Mouse (Mus musculus): Measurements from ENCODE around the gene Nek9. TPM values are rescaled to one million over a fixed set of nuclear protein-coding genes. Genes with fewer than 3 reads are reported as not detected.
A peak's percentile ranks its signal among the peaks of the same experiment; 100 is the strongest.

Nek9 gene
- 10 to 100 TPM; 39.8 to 42.3 (median 41.1) TPM for total RNA-seq (2022)

DNA sequence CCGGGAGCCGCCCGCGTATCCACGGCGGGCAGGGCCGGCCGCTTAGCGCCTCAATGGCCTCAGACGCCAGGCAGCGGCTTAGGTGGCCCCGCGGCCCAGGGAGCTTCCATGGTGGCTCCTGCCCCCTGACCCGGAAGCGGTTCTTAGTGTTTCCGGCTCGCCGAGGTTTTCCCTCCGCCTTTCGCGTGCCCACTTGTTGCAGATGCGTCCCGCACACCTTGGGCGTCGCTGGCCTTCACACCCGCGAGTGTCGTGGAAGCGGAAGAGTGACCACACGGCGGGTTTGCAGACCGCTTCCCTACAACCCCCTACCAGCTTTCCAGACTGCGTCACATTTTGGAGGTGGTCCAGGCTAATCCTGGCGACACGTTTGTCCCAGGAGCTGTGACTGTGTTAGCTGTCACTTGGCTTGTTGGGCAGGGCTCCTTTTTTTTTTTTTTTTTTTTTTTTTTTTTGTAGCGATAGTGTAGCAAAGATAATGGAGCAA lies at the start of gene Nek9:
TSS of gene Nek9 (minus strand) at position 120 of the 487 bp plus-strand sequence.
- DNase-seq (ENCODE audit: low spot score in 2 of 2), result peak; percentile 86 to 92

GRCm38 (mm10) chr12:85385995-85386375 lies 46.8 kb upstream of the Nek9 start:
- DNase-seq (ENCODE audit: low spot score in 2 of 2), result no peak

GRCm38 (mm10) chr12:85385329-85385994 lies 46.3 kb upstream of the Nek9 start:
- DNase-seq (ENCODE audit: low spot score in 2 of 2), result no peak

- no peak for DNase-seq (ENCODE audit: low spot score in 2 of 2)
Observed at GRCm38 (mm10) chr12:85382761-85383680, 43.9 kb upstream of the Nek9 start.

DNA sequence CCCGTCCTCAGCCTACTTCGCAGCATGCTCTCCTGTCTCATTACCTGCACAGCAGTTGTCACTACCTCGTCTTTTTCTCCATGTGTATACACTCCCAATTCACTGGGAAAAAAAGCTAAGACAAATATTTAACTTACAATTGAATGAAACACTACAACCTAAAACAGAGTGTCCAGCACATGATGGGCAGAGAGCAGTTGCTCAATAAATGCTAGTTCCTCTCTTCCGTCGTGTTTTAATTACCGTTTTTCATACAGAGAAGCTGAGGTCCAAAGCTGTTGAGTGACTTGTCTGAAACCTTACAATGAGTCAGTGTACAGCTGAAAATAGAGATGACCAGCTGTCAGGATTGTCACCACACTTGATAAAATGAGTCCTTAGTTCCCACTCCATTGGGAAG lies 42.4 kb upstream of the Nek9 start:
- DNase-seq (ENCODE audit: low spot score in 2 of 2), result no peak

DNA sequence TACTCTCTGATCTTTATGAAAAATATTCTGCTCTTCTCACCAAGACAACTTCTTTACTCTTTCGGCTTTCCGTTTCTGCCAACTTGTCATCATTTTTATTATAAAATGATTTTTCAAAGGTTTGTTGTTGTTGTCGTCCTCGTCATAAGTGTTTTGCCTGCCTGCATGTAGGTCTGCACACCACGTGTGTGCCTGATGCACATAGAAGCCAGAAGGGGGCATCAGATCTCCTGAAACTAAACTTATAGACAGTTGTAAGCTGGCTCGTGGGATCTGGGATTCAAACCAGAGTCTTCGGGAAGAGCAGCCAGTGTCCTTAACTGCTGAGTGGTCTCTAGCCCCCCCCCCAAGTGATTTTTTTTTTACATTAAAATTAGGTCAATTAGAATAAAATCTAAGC lies 41.8 kb upstream of the Nek9 start:
- DNase-seq (ENCODE audit: low spot score in 2 of 2), result no peak

- DNase-seq (ENCODE audit: low spot score in 2 of 2), result no peak
Observed at GRCm38 (mm10) chr12:85380308-85380707, 41.1 kb upstream of the Nek9 start.

- DNase-seq (ENCODE audit: low spot score in 2 of 2), result no peak
Observed at GRCm38 (mm10) chr12:85378271-85378670, 39.1 kb upstream of the Nek9 start.

DNA sequence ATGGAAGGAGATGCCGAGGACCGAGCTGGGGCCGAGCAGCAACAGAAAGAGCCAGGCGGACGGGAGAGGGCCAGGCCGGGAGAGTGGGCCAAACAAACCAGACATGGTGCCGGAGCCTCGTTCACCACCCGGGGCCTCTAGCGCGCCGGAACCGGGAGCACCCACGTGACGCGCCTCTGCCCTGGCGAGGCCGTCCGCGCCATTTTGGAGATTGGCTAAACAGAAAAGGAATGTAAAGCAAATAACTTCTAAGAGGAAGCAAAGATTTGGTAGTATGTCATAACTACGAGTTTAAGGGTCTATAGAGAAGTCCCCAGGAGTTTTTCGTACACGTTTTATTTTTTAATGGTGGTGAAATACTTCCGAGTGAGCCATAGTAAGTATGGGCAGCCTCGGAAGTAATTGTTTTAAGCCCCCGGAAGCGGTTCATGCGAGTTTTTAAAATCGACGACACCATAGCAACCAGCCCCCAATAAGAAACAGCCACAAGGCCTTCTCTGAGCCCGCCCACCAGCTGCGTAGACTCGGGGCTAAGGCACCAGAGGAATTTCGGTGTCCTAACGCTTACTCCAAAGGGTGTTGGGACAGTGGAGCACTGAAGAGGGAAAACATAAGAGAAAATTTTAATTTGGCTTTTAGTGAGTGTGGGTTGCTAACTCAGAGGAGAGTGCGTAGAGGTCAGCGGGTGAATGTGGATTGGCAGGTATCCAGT lies 35.6 kb upstream of the Nek9 start, which contains the start of gene Tmed10:
TSS of gene Tmed10 (minus strand) at position 287 of the 712 bp plus-strand sequence.
- peak; percentile 88 to 92 for DNase-seq (ENCODE audit: low spot score in 2 of 2)

DNA sequence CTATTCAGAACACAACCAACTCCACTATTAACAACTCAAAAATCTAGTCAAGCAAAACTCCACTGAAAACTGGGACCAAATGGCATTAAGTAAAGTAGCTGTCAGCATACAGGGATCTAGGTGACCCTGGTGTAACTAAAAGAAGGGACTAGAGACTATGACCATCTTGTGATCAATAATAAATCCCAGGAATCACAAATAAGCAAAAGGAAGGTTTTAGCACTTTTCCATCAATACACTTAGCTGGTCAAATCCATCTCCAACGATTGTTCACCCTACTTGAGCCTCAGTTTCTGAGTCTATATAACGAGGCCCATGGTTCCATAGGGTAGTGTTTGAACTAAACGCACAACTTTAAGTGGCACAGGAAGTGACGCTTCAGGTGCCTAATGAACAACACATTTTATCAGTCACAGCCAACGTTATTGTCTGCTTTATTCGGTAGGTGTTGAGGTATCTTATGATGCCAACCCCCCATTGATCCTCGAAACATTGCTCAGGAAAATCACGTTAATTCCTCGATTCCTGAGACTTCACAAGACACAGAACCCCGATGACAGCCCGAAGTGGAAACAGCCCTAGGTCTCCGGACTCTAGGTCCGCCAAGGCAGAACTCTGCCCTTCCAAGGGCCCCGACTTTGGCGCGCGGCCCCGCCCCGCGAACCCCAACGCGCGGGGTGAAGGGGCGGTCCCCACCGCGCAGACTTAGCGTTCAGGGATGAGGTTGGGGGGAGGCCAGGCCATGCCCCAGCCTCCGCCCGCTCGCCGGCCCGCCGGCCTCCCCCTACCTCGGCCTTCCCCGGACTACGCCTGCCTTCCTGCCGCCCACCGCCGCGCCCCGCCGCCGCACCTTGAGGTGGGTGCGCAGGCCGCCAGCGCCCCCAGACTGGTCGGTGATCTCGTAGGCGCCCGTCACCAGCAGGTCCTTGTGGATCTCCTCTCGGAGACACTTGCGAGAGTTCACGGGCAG lies 34.7 kb upstream of the Nek9 start:
- peak; percentile 24 to 53 for DNase-seq (ENCODE audit: low spot score in 2 of 2)

GRCm38 (mm10) chr12:85372068-85372665 lies 33.0 kb upstream of the Nek9 start:
- DNase-seq (ENCODE audit: low spot score in 2 of 2), result no peak

- DNase-seq (ENCODE audit: low spot score in 2 of 2), result no peak
Observed at GRCm38 (mm10) chr12:85368441-85369063, 29.4 kb upstream of the Nek9 start.

DNA sequence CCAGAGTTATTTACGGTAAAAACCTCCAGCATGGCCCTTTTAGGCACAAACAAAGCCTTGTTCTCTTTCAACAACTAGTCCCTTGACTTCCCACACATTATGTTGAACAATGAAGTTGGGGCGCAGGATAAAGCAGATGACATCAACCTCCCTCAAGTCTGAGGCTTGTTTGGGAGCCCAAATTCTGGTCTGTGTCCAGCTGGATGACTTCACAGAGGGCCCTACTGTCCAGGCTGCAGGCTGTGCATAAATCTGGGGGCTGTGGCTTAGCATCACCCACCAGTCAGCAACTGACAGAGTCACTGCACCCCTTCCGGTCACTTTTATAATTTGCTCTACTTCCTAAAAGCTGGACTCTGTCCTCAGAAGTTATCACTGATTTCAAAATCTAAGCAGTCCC lies 27.1 kb upstream of the Nek9 start:
- peak; percentile 66 to 82 for DNase-seq (ENCODE audit: low spot score in 2 of 2)

DNA sequence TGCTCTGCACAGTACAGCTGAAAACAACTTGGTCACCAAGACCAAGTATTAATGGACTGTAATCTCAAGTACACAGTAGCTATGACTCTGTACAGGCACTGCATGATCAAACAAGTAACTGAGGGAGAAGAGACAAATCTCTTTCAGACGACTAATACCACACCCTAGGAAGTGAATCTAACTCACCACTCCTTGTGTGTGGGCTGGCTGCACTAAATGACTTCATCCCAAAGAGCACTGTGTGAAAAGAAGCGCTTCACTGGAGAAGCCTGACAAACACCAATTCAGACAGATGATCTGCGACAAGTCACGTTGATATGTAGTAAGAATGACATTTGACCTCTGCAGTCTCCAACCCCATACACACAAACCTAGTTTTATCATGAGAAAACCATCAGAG lies 23.3 kb upstream of the Nek9 start:
- no peak for DNase-seq (ENCODE audit: low spot score in 2 of 2)

GRCm38 (mm10) chr12:85361580-85361979 lies 22.4 kb upstream of the Nek9 start:
- DNase-seq (ENCODE audit: low spot score in 2 of 2), result no peak

GRCm38 (mm10) chr12:85361165-85361564 lies 22.0 kb upstream of the Nek9 start:
- DNase-seq (ENCODE audit: low spot score in 2 of 2), result no peak

- DNase-seq (ENCODE audit: low spot score in 2 of 2), result no peak
Observed at GRCm38 (mm10) chr12:85354061-85354460, 14.9 kb upstream of the Nek9 start.

GRCm38 (mm10) chr12:85350407-85351232 lies 11.5 kb upstream of the Nek9 start:
- peak; percentile 81 to 87 for DNase-seq (ENCODE audit: low spot score in 2 of 2)

DNA sequence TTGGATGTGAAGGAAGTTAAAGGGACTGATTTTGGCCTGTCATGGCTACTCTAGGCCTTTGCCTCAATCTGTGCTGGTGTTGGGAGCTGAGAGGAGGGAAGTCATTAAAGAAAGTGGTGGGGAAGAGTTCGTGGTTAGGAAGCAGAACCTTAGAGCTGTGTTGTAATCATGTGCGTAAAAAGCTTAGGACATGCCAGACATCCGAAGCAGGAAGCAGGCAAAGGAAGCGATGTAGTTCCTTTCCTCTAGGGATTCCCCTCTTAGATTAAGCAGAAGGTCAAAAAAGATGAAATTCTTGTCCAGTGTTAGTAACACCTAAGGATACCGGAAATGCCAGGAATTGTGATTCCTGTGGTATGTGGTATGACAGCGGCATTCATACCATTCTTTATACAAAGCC lies 9.2 kb upstream of the Nek9 start:
- DNase-seq (ENCODE audit: low spot score in 2 of 2), result no peak

Data from layer of hippocampus, adult 8-10 months (tissue).